Mouse (Mus musculus): ENCODE measurements at regions not wholly inside any gene's neighbourhood (a gene's known extent, or its start where the extent isn't known, plus 50 kb on each side); places are given as distances from the start of the nearest gene placed in this dataset.

- no peak for DNase-seq (ENCODE audit: low read depth, low spot score)
Observed at GRCm38 (mm10) chr4:81005507-81006328, 95.3 kb downstream of the Lurap1l start.

- no peak for DNase-seq (ENCODE audit: low read depth, low spot score)
Observed at GRCm38 (mm10) chr4:81006546-81006945, 96.1 kb downstream of the Lurap1l start.

- peak; percentile 17 for DNase-seq (ENCODE audit: low read depth, low spot score)
Observed at GRCm38 (mm10) chr4:81021850-81022249, 111.4 kb downstream of the Lurap1l start.

GRCm38 (mm10) chr4:81023436-81023983 lies 113.1 kb downstream of the Lurap1l start:
- peak; percentile 20 for DNase-seq (ENCODE audit: low read depth, low spot score)

- DNase-seq (ENCODE audit: low read depth, low spot score): peak; percentile 20
Observed at GRCm38 (mm10) chr4:81027558-81027957, 117.1 kb downstream of the Lurap1l start.

GRCm38 (mm10) chr4:81030671-81031070 lies 120.2 kb downstream of the Lurap1l start:
- no peak for DNase-seq (ENCODE audit: low read depth, low spot score)

GRCm38 (mm10) chr4:81037336-81037902 lies 127.0 kb downstream of the Lurap1l start:
- no peak for DNase-seq (ENCODE audit: low read depth, low spot score)

- DNase-seq (ENCODE audit: low read depth, low spot score): no peak
Observed at GRCm38 (mm10) chr4:81058227-81058626, 147.8 kb downstream of the Lurap1l start.

- DNase-seq (ENCODE audit: low read depth, low spot score): no peak
Observed at GRCm38 (mm10) chr4:81058809-81059208, 148.4 kb downstream of the Lurap1l start.

- DNase-seq (ENCODE audit: low read depth, low spot score): no peak
Observed at GRCm38 (mm10) chr4:81059356-81059755, 148.9 kb downstream of the Lurap1l start.

- no peak for DNase-seq (ENCODE audit: low read depth, low spot score)
Observed at GRCm38 (mm10) chr4:81082290-81082947, 172.0 kb downstream of the Lurap1l start.

GRCm38 (mm10) chr4:81085188-81085587 lies 174.7 kb downstream of the Lurap1l start:
- no peak for DNase-seq (ENCODE audit: low read depth, low spot score)

- DNase-seq (ENCODE audit: low read depth, low spot score): no peak
Observed at GRCm38 (mm10) chr4:81096581-81096980, 186.1 kb downstream of the Lurap1l start.

- no peak for DNase-seq (ENCODE audit: low read depth, low spot score)
Observed at GRCm38 (mm10) chr4:81097597-81097996, 187.2 kb downstream of the Lurap1l start.

GRCm38 (mm10) chr4:81101049-81101448 lies 190.6 kb downstream of the Lurap1l start:
- DNase-seq (ENCODE audit: low read depth, low spot score): no peak

- peak; percentile 8 for DNase-seq (ENCODE audit: low read depth, low spot score)
Observed at GRCm38 (mm10) chr4:81111307-81111706, 200.9 kb downstream of the Lurap1l start.

- DNase-seq (ENCODE audit: low read depth, low spot score): no peak
Observed at GRCm38 (mm10) chr4:81116411-81116810, 206.0 kb downstream of the Lurap1l start.

- DNase-seq (ENCODE audit: low read depth, low spot score): no peak
Observed at GRCm38 (mm10) chr4:81124155-81124554, 213.7 kb downstream of the Lurap1l start.

GRCm38 (mm10) chr4:81129874-81130273 lies 219.4 kb downstream of the Lurap1l start:
- DNase-seq (ENCODE audit: low read depth, low spot score): no peak

- DNase-seq (ENCODE audit: low read depth, low spot score): peak; percentile 61
Observed at GRCm38 (mm10) chr4:81173111-81173510, 262.7 kb downstream of the Lurap1l start.

GRCm38 (mm10) chr4:81177443-81178041 lies 265.1 kb downstream of the Mpdz start:
- no peak for DNase-seq (ENCODE audit: low read depth, low spot score)

All from ES-CJ7 (cell line).